Mouse (Mus musculus) C2C12 (cell line): Measurements from ENCODE around the gene Dyrk3.

ENCODE experiments used
- CEBPB ChIP-seq: IDR thresholded peaks from one replicate; pipeline ENCODE4 v1.6.1; 2011; ENCODE audit warnings: low read depth, mild to moderate bottlenecking, control low read depth, moderate library complexity
- CTCF ChIP-seq: IDR thresholded peaks from one replicate; pipeline ENCODE4 v1.5.1; 2011; ENCODE audit not compliant: control insufficient read depth, insufficient read depth, insufficient read length
- FOSL1 ChIP-seq: IDR thresholded peaks from one replicate; pipeline ENCODE4 v1.8.0; 2011; ENCODE audit warnings: mild to moderate bottlenecking, low read length; ENCODE audit not compliant: poor library complexity, insufficient read depth, severe bottlenecking
- MAX ChIP-seq: IDR thresholded peaks from one replicate; pipeline ENCODE4 v1.6.1; 2011; ENCODE audit warnings: mild to moderate bottlenecking, control low read depth
- MYOD1 ChIP-seq: IDR thresholded peaks from one replicate; pipeline ENCODE4 v1.6.1; 2011; ENCODE audit warnings: low read depth; ENCODE audit not compliant: control insufficient read depth, insufficient read length
- MYOG ChIP-seq: IDR thresholded peaks from one replicate; pipeline ENCODE4 v1.6.1; 2011; ENCODE audit not compliant: control insufficient read depth, insufficient read length; ENCODE audit errors: extremely low read depth
- USF1 ChIP-seq: IDR thresholded peaks from one replicate; pipeline ENCODE4 v1.6.1; 2011; ENCODE audit warnings: low read depth, mild to moderate bottlenecking, control low read depth, moderate library complexity

DNA sequence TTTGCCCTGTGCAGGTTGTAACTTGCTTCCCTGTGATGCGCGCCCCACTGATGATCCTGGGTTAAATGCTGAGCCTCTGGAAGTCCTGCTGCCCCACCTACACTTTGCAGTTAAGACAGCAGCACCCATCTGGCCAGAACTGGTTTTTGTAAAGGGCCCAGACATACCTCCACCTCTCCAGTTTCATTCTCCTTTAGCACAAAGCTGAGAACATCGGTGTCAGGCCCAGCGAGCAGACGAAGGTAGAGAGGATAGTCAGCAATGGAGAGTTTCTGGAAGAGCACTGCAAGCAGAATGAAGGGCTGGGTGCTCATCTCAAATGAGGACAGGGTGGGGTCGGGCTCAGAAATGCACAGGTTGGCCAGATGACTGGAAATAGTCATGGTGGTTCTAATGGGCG is 42.2 kb upstream of the Dyrk3 start:
- no peak for TF ChIP-seq CTCF
- no peak for TF ChIP-seq USF1
- no peak for TF ChIP-seq MAX
- TF ChIP-seq CEBPB = no peak
- no peak for TF ChIP-seq MYOD1
- TF ChIP-seq MYOG = no peak
- no peak for TF ChIP-seq FOSL1
